Mouse (Mus musculus): ENCODE measurements around the gene Lrmda. TPM values are rescaled to one million over a fixed set of nuclear protein-coding genes. Genes with fewer than 3 reads are reported as not detected.

The Lrmda gene
- total RNA-seq, 2 experiments from 2014 or later = 6.8 to 9.1 TPM

GRCm38 (mm10) chr14:21991856-21992255, 27.7 kb upstream of the Lrmda start:
- no peak for DNase-seq (ENCODE audit: low spot score in 2 of 2)

- DNase-seq (ENCODE audit: low spot score in 2 of 2) = peak in 1 of 2 experiments; percentile 21
Measured at GRCm38 (mm10) chr14:21992321-21992885, 27.1 kb upstream of the Lrmda start.

- peak; percentile 37 to 51 for DNase-seq (ENCODE audit: low spot score in 2 of 2)
Measured at GRCm38 (mm10) chr14:21993251-21994060, 26.1 kb upstream of the Lrmda start.

- peak; percentile 43 to 44 for DNase-seq (ENCODE audit: low spot score in 2 of 2)
Measured at GRCm38 (mm10) chr14:21994061-21994990, 25.2 kb upstream of the Lrmda start.

- DNase-seq (ENCODE audit: low spot score in 2 of 2) = peak; percentile 65 to 71
Measured at GRCm38 (mm10) chr14:21995031-21995754, 24.3 kb upstream of the Lrmda start.

- DNase-seq (ENCODE audit: low spot score in 2 of 2) = no peak
Measured at GRCm38 (mm10) chr14:21999588-21999987, 19.9 kb upstream of the Lrmda start.

- DNase-seq (ENCODE audit: low spot score in 2 of 2) = no peak
Measured at GRCm38 (mm10) chr14:22003231-22003630, 16.3 kb upstream of the Lrmda start.

GRCm38 (mm10) chr14:22003631-22004030, 15.9 kb upstream of the Lrmda start:
- DNase-seq (ENCODE audit: low spot score in 2 of 2) = no peak

GRCm38 (mm10) chr14:22004943-22005342, 14.6 kb upstream of the Lrmda start:
- no peak for DNase-seq (ENCODE audit: low spot score in 2 of 2)

- DNase-seq (ENCODE audit: low spot score in 2 of 2) = no peak
Measured at GRCm38 (mm10) chr14:22007006-22007405, 12.5 kb upstream of the Lrmda start.

- no peak for DNase-seq (ENCODE audit: low spot score in 2 of 2)
Measured at GRCm38 (mm10) chr14:22014315-22014714, 5.2 kb upstream of the Lrmda start.

GRCm38 (mm10) chr14:22014781-22015180, 4.7 kb upstream of the Lrmda start:
- DNase-seq (ENCODE audit: low spot score in 2 of 2) = no peak

- no peak for DNase-seq (ENCODE audit: low spot score in 2 of 2)
Measured at GRCm38 (mm10) chr14:22017011-22017410, 2.5 kb upstream of the Lrmda start.

- DNase-seq (ENCODE audit: low spot score in 2 of 2) = no peak
Measured at GRCm38 (mm10) chr14:22019949-22020845, 685 bp downstream of the Lrmda start.

GRCm38 (mm10) chr14:22020885-22021284, 1.4 kb downstream of the Lrmda start:
- peak; percentile 18 to 26 for DNase-seq (ENCODE audit: low spot score in 2 of 2)

GRCm38 (mm10) chr14:22023533-22023932, 4.0 kb downstream of the Lrmda start:
- no peak for DNase-seq (ENCODE audit: low spot score in 2 of 2)

GRCm38 (mm10) chr14:22035900-22036299, 16.4 kb downstream of the Lrmda start:
- DNase-seq (ENCODE audit: low spot score in 2 of 2) = peak in 1 of 2 experiments; percentile 35

- no peak for DNase-seq (ENCODE audit: low spot score in 2 of 2)
Measured at GRCm38 (mm10) chr14:22036338-22036737, 16.8 kb downstream of the Lrmda start.

GRCm38 (mm10) chr14:22036802-22037497, 17.4 kb downstream of the Lrmda start:
- DNase-seq (ENCODE audit: low spot score in 2 of 2) = no peak
